Mouse (Mus musculus): Measurements from ENCODE around the gene Camk2g. TPM values are rescaled to one million over a fixed set of nuclear protein-coding genes. Genes with fewer than 3 reads are reported as not detected.

Camk2g gene
- polyA plus RNA-seq, 1 experiment from 2014 or later = 50.2 TPM

GRCm38 (mm10) chr14:20831915-20832314 lies 38.0 kb upstream of the Camk2g start:
- H3K4me3 ChIP-seq (ENCODE audit: low read length) = no peak overlapping the region
- no peak overlapping the region for H3K9ac ChIP-seq (ENCODE audit: low read depth, low read length)
- no peak overlapping the region for H3K4me2 ChIP-seq (replicated peaks; ENCODE audit: low read depth, low read length)
- WGBS = 66% methylated on average over 1 of the region's 1 CpGs
- H3K27me3 ChIP-seq (ENCODE audit: control insufficient read depth, insufficient read depth, low read length) = no peaks in the 10 kb centered on the region
- H3K27ac ChIP-seq (ENCODE audit: low read depth, low read length) = no peak overlapping the region
- ATAC-seq (ENCODE audit: low FRiP score, low TSS enrichment) = no peak
- no peaks in the 10 kb centered on the region for H3K36me3 ChIP-seq (ENCODE audit: control insufficient read depth, insufficient read depth, low read length)
- peaks cover 5% of the 10 kb centered on the region; the same call in 1 of the 2 replicates for H3K4me1 ChIP-seq (ENCODE audit: control insufficient read depth, insufficient read depth, low read length)
- H3K9me3 ChIP-seq (ENCODE audit: control insufficient read depth, low read length) = no peaks in the 10 kb centered on the region

DNA sequence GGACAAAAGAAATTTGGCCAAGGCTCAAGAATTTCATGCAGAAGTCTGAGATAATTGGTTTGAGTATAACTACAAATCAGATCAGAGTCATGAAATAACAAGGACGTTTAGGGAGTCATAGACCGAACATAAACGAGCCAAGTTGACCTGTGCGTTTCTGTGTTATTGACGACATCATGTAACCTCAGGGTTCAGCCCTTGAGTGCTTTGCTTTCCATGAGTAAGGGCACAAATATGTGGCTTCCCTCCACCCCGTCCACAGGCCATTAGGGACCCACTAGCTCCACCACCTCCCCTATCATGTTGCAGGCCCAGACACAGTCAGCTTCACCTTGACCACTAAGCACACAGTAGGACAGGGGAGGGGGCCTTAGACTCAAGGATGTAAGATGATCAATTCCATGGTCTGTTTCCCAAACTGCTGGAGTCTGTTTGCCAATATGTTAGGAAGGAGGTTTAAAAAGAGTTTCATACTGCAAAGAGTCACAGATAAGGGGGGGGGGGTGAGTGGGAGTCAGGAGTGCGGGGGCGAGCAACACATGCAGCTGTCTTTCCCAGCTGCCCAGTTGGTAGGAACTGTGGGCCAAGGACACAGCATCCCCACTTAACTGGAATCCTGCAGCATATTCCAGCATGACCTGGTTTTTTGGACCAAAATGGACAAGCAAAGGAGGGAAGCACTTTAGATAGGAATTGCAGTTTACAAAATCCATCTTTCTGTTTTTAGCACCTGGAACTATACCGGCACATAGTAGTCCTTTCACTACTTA lies 37.4 kb upstream of the Camk2g start:
- Histone ChIP-seq H3K4me2 (replicated peaks; ENCODE audit: low read depth, low read length) (no peak overlapping the region), H3K36me3 (ENCODE audit: control insufficient read depth, insufficient read depth, low read length) (no peaks in the 10 kb centered on the region), H3K27me3 (ENCODE audit: control insufficient read depth, insufficient read depth, low read length) (no peaks in the 10 kb centered on the region), H3K9me3 (ENCODE audit: control insufficient read depth, low read length) (no peaks in the 10 kb centered on the region), H3K27ac (ENCODE audit: low read depth, low read length) (no peak overlapping the region), H3K4me3 (ENCODE audit: low read length) (no peak overlapping the region), H3K4me1 (ENCODE audit: control insufficient read depth, insufficient read depth, low read length) (peaks cover 5% of the 10 kb centered on the region; the same call in 1 of the 2 replicates), H3K9ac (ENCODE audit: low read depth, low read length) (no peak overlapping the region)
- ATAC-seq (ENCODE audit: low FRiP score, low TSS enrichment) = peak; percentile 60
- WGBS = 54% methylated on average over 9 of the region's 9 CpGs

GRCm38 (mm10) chr14:20829523-20830366 lies 35.9 kb upstream of the Camk2g start:
- no peak for ATAC-seq (ENCODE audit: low FRiP score, low TSS enrichment)
- H3K9ac ChIP-seq (ENCODE audit: low read depth, low read length) = no peak overlapping the region
- no peaks in the 10 kb centered on the region for H3K36me3 ChIP-seq (ENCODE audit: control insufficient read depth, insufficient read depth, low read length)
- 0 out of 2 replicates have a peak overlapping the region, but pooled peaks have one; percentile 49 for H3K27ac ChIP-seq (ENCODE audit: low read depth, low read length)
- WGBS = 69% methylated on average over 12 of the region's 12 CpGs
- peaks cover 5% of the 10 kb centered on the region; the same call in 1 of the 2 replicates for H3K4me1 ChIP-seq (ENCODE audit: control insufficient read depth, insufficient read depth, low read length)
- no peaks in the 10 kb centered on the region for H3K9me3 ChIP-seq (ENCODE audit: control insufficient read depth, low read length)
- H3K27me3 ChIP-seq (ENCODE audit: control insufficient read depth, insufficient read depth, low read length) = no peaks in the 10 kb centered on the region
- H3K4me2 ChIP-seq (replicated peaks; ENCODE audit: low read depth, low read length) = no peak overlapping the region
- H3K4me3 ChIP-seq (ENCODE audit: low read length) = no peak overlapping the region

- Histone ChIP-seq H3K9ac (ENCODE audit: low read depth, low read length) (no peak overlapping the region), H3K27ac (ENCODE audit: low read depth, low read length) (no peak overlapping the region), H3K27me3 (ENCODE audit: control insufficient read depth, insufficient read depth, low read length) (no peaks in the 10 kb centered on the region), H3K4me2 (replicated peaks; ENCODE audit: low read depth, low read length) (no peak overlapping the region), H3K9me3 (ENCODE audit: control insufficient read depth, low read length) (no peaks in the 10 kb centered on the region), H3K4me3 (ENCODE audit: low read length) (no peak overlapping the region), H3K4me1 (ENCODE audit: control insufficient read depth, insufficient read depth, low read length) (peaks cover 5% of the 10 kb centered on the region; the same call in 1 of the 2 replicates), H3K36me3 (ENCODE audit: control insufficient read depth, insufficient read depth, low read length) (no peaks in the 10 kb centered on the region)
- no peak for ATAC-seq (ENCODE audit: low FRiP score, low TSS enrichment)
- 84% methylated on average over 3 of the region's 3 CpGs for WGBS
Measured at GRCm38 (mm10) chr14:20828524-20828923, 34.6 kb upstream of the Camk2g start.

GRCm38 (mm10) chr14:20827491-20827890 lies 33.6 kb upstream of the Camk2g start:
- Histone ChIP-seq H3K27ac (ENCODE audit: low read depth, low read length) (no peak overlapping the region), H3K9ac (ENCODE audit: low read depth, low read length) (no peak overlapping the region), H3K36me3 (ENCODE audit: control insufficient read depth, insufficient read depth, low read length) (no peaks in the 10 kb centered on the region), H3K27me3 (ENCODE audit: control insufficient read depth, insufficient read depth, low read length) (no peaks in the 10 kb centered on the region), H3K4me3 (ENCODE audit: low read length) (no peak overlapping the region), H3K9me3 (ENCODE audit: control insufficient read depth, low read length) (no peaks in the 10 kb centered on the region), H3K4me1 (ENCODE audit: control insufficient read depth, insufficient read depth, low read length) (peaks cover 5% of the 10 kb centered on the region; the same call in 1 of the 2 replicates), H3K4me2 (replicated peaks; ENCODE audit: low read depth, low read length) (no peak overlapping the region)
- 79% methylated on average over 5 of the region's 5 CpGs for WGBS
- no peak for ATAC-seq (ENCODE audit: low FRiP score, low TSS enrichment)

GRCm38 (mm10) chr14:20827061-20827460 lies 33.2 kb upstream of the Camk2g start:
- Histone ChIP-seq H3K4me3 (ENCODE audit: low read length) (no peak overlapping the region), H3K27ac (ENCODE audit: low read depth, low read length) (no peak overlapping the region), H3K9me3 (ENCODE audit: control insufficient read depth, low read length) (no peaks in the 10 kb centered on the region), H3K36me3 (ENCODE audit: control insufficient read depth, insufficient read depth, low read length) (no peaks in the 10 kb centered on the region), H3K27me3 (ENCODE audit: control insufficient read depth, insufficient read depth, low read length) (no peaks in the 10 kb centered on the region), H3K4me1 (ENCODE audit: control insufficient read depth, insufficient read depth, low read length) (peaks cover 5% of the 10 kb centered on the region; the same call in 1 of the 2 replicates), H3K4me2 (replicated peaks; ENCODE audit: low read depth, low read length) (no peak overlapping the region), H3K9ac (ENCODE audit: low read depth, low read length) (no peak overlapping the region)
- no peak for ATAC-seq (ENCODE audit: low FRiP score, low TSS enrichment)
- 58% methylated on average over 8 of the region's 8 CpGs for WGBS

DNA sequence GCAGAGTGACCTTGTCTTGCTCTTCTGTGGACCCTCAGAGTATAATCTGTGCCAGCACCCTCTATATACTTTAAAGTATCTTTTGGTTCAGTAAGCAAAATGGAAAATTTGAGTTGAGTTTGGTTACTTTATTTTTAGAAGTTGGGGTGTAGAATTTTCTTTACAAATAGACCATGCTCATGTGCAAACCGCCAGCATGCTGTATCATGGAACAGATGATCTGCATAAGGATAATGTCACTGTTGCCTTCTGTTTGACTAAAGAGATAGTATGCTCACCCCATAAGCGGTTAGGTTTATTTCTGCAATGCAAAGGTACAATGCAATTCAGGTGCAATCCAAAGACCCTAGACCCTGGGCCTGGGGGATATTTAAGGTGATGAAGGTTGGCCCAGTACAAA lies 31.6 kb upstream of the Camk2g start:
- no peaks in the 10 kb centered on the region for H3K9me3 ChIP-seq (ENCODE audit: control insufficient read depth, low read length)
- 88% methylated on average over 2 of the region's 2 CpGs for WGBS
- no peak overlapping the region for H3K9ac ChIP-seq (ENCODE audit: low read depth, low read length)
- ATAC-seq (ENCODE audit: low FRiP score, low TSS enrichment) = no peak
- H3K36me3 ChIP-seq (ENCODE audit: control insufficient read depth, insufficient read depth, low read length) = no peaks in the 10 kb centered on the region
- no peak overlapping the region for H3K4me3 ChIP-seq (ENCODE audit: low read length)
- H3K4me1 ChIP-seq (ENCODE audit: control insufficient read depth, insufficient read depth, low read length) = no peaks in the 10 kb centered on the region
- H3K4me2 ChIP-seq (replicated peaks; ENCODE audit: low read depth, low read length) = no peak overlapping the region
- no peak overlapping the region for H3K27ac ChIP-seq (ENCODE audit: low read depth, low read length)
- no peaks in the 10 kb centered on the region for H3K27me3 ChIP-seq (ENCODE audit: control insufficient read depth, insufficient read depth, low read length)

GRCm38 (mm10) chr14:20824517-20824916 lies 30.6 kb upstream of the Camk2g start:
- H3K4me2 ChIP-seq (replicated peaks; ENCODE audit: low read depth, low read length) = no peak overlapping the region
- no peaks in the 10 kb centered on the region for H3K36me3 ChIP-seq (ENCODE audit: control insufficient read depth, insufficient read depth, low read length)
- no peaks in the 10 kb centered on the region for H3K27me3 ChIP-seq (ENCODE audit: control insufficient read depth, insufficient read depth, low read length)
- H3K4me1 ChIP-seq (ENCODE audit: control insufficient read depth, insufficient read depth, low read length) = no peaks in the 10 kb centered on the region
- ATAC-seq (ENCODE audit: low FRiP score, low TSS enrichment) = no peak
- no peak overlapping the region for H3K9ac ChIP-seq (ENCODE audit: low read depth, low read length)
- no peak overlapping the region for H3K4me3 ChIP-seq (ENCODE audit: low read length)
- no peak overlapping the region for H3K27ac ChIP-seq (ENCODE audit: low read depth, low read length)
- WGBS = 88% methylated on average over 1 of the region's 1 CpGs
- no peaks in the 10 kb centered on the region for H3K9me3 ChIP-seq (ENCODE audit: control insufficient read depth, low read length)

DNA sequence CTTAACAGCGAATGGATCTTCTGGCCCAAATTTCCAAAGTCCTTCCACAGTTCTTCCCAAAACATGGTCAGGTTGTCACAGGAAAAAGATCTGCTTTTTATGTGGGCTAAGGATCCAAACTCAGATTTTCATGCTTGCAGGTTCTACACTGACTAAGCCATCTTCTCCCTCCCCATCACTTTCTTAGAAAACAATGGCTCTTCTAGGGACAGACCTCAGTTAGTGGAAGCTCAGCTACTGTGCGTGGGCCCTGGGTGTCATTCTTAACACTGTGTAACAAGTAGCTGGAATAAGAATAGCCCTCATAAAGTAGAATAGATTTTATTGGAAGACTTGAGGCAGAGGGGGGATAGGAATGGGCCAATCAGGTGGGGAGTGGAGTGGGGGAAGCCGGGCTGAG lies 21.6 kb upstream of the Camk2g start:
- Histone ChIP-seq H3K4me2 (replicated peaks; ENCODE audit: low read depth, low read length) (no peak overlapping the region), H3K27ac (ENCODE audit: low read depth, low read length) (no peak overlapping the region), H3K9ac (ENCODE audit: low read depth, low read length) (no peak overlapping the region), H3K4me1 (ENCODE audit: control insufficient read depth, insufficient read depth, low read length) (no peaks in the 10 kb centered on the region), H3K4me3 (ENCODE audit: low read length) (no peak overlapping the region), H3K36me3 (ENCODE audit: control insufficient read depth, insufficient read depth, low read length) (no peaks in the 10 kb centered on the region), H3K9me3 (ENCODE audit: control insufficient read depth, low read length) (0 out of 2 replicates have a peak, but pooled peaks cover 2% of the 10 kb centered on the region), H3K27me3 (ENCODE audit: control insufficient read depth, insufficient read depth, low read length) (no peaks in the 10 kb centered on the region)
- ATAC-seq (ENCODE audit: low FRiP score, low TSS enrichment) = no peak
- 74% methylated on average over 3 of the region's 3 CpGs for WGBS
